Mouse (Mus musculus): ENCODE measurements around the gene Aldh1l1. TPM values are rescaled to one million over a fixed set of nuclear protein-coding genes. Genes with fewer than 3 reads are reported as not detected.

Aldh1l1 gene
- total and polyA plus RNA-seq, 2 experiments from 2014 or later, result 83.8 to 125 TPM

DNA sequence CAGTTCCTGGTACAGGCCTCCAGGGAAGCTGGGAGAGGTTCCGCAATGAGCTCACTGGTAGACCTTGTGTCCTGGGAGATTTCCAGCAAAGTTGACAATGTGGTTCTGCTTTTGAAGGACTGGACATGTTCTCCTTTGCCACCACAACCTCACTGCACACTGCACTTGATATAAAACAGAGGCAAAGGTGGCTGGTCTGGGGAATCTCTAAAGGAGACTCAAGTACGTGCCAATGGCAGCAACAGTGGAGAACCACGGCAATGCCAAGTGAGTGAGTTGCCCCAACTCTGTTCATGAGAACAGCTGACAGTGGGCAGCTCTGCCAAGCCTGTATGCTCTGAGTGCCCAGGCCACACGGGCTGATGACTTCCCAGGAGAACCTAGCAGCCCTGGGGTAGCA, 53.0 kb downstream of the Aldh1l1 start:
- ATAC-seq (ENCODE audit: low FRiP score) (no peak), DNase-seq (ENCODE audit: low spot score) (no peak)
- no peak overlapping the region for H3K27ac ChIP-seq (ENCODE audit: low read depth, low read length)
- no peak overlapping the region for H3K9ac ChIP-seq (replicated peaks; ENCODE audit: low read length, poor library complexity, severe bottlenecking)
- 0 out of 2 replicates have a peak, but pooled peaks cover 2% of the 10 kb centered on the region for H3K4me1 ChIP-seq (ENCODE audit: insufficient read depth, low read length)
- 84% methylated on average over 4 of the region's 4 CpGs for WGBS
- H3K36me3 ChIP-seq (ENCODE audit: insufficient read depth, low read length), result no peaks in the 10 kb centered on the region
- no peaks in the 10 kb centered on the region for H3K9me3 ChIP-seq (ENCODE audit: low read length)
- H3K4me2 ChIP-seq (ENCODE audit: low read depth, low read length, poor library complexity, severe bottlenecking), result no peak overlapping the region
- no peak for TF ChIP-seq CTCF (IDR thresholded peaks at IDR 0.05)
- no peaks in the 10 kb centered on the region for H3K27me3 ChIP-seq (ENCODE audit: insufficient read depth, low read length)
- H3K4me3 ChIP-seq (ENCODE audit: low read depth, low read length), result no peak overlapping the region

DNA sequence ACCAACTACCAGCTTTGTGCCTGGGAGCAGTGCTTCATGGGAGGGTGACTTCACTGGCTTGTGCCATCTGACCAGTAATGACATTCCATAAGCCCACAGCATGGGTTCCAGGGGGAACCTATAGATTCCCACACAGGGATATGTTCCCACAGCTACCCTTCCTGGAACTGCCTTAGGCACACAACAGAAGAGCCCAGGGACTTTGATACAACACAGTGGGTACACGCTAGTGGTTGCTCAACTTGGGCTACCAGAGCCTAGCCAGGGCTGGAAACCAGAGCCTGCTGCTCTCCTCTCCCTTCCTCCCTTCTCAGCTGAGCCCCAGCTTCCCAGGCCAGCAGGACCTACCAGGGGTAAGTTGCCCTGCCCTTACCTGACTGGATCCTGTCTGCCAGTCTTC, 54.3 kb downstream of the Aldh1l1 start:
- peak overlapping the region; percentile 72 for H3K27ac ChIP-seq (ENCODE audit: low read depth, low read length)
- no peak overlapping the region for H3K4me3 ChIP-seq (ENCODE audit: low read depth, low read length)
- no peaks in the 10 kb centered on the region for H3K36me3 ChIP-seq (ENCODE audit: insufficient read depth, low read length)
- 89% methylated on average over 1 of the region's 1 CpGs for WGBS
- H3K9ac ChIP-seq (replicated peaks; ENCODE audit: low read length, poor library complexity, severe bottlenecking), result no peak overlapping the region
- ATAC-seq (ENCODE audit: low FRiP score) (no peak), DNase-seq (ENCODE audit: low spot score) (no peak)
- H3K4me1 ChIP-seq (ENCODE audit: insufficient read depth, low read length), result no peaks in the 10 kb centered on the region
- no peak overlapping the region for H3K4me2 ChIP-seq (ENCODE audit: low read depth, low read length, poor library complexity, severe bottlenecking)
- TF ChIP-seq CTCF (IDR thresholded peaks at IDR 0.05), result no peak
- H3K27me3 ChIP-seq (ENCODE audit: insufficient read depth, low read length), result no peaks in the 10 kb centered on the region
- no peaks in the 10 kb centered on the region for H3K9me3 ChIP-seq (ENCODE audit: low read length)

DNA sequence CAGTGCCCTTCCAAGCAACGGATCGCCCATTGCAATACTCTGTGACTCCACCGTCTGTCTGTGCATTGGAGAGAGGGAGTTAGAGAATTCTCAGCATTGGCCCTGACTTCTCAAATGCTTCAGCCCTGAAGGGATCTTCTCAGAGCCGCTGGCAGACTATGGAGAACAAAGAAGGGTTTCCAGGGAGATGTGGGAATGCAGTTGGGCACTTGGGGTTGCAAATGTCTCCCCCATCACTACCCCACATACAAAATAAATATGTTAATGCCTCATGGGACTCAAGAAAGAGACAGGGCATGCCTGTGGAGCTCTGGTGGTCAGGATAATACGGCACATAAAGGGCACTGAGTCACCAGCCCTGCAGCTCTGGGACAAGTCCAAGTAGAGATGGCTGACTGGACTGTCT, 55.1 kb downstream of the Aldh1l1 start:
- 23% methylated on average over 5 of the region's 5 CpGs for WGBS
- H3K4me3 ChIP-seq (ENCODE audit: low read depth, low read length), result no peak overlapping the region
- H3K4me1 ChIP-seq (ENCODE audit: insufficient read depth, low read length), result no peaks in the 10 kb centered on the region
- H3K27ac ChIP-seq (ENCODE audit: low read depth, low read length), result peak overlapping the region; percentile 72
- TF ChIP-seq CTCF (IDR thresholded peaks at IDR 0.05), result no peak
- H3K9me3 ChIP-seq (ENCODE audit: low read length), result no peaks in the 10 kb centered on the region
- no peak overlapping the region for H3K4me2 ChIP-seq (ENCODE audit: low read depth, low read length, poor library complexity, severe bottlenecking)
- peak; percentile 87 for DNase-seq (ENCODE audit: low spot score)
- H3K9ac ChIP-seq (replicated peaks; ENCODE audit: low read length, poor library complexity, severe bottlenecking), result no peak overlapping the region
- H3K36me3 ChIP-seq (ENCODE audit: insufficient read depth, low read length), result no peaks in the 10 kb centered on the region
- H3K27me3 ChIP-seq (ENCODE audit: insufficient read depth, low read length), result no peaks in the 10 kb centered on the region
- ATAC-seq (ENCODE audit: low FRiP score), result peak; percentile 86

DNA sequence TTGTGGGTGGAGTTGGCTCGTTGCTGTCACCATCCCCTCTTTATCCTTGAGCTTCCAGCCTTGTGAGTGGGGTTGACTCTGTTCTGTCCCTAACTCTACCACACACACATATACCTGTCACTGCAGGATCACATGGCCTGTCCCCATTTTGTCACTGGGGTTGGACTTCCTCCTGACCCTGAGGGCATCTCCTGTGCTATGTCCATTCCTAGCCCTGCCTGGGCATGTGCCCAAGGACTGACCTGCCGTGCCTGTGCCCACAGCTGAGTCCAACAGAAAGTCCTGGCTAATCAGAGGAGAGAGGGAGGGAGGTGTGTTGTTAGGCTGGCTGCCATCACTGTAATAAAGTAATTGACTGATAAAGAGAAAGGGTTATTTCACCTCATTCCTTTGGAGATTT, 58.2 kb downstream of the Aldh1l1 start:
- Histone ChIP-seq H3K27ac (ENCODE audit: low read depth, low read length) (no peak overlapping the region), H3K9me3 (ENCODE audit: low read length) (no peaks in the 10 kb centered on the region), H3K36me3 (ENCODE audit: insufficient read depth, low read length) (no peaks in the 10 kb centered on the region), H3K27me3 (ENCODE audit: insufficient read depth, low read length) (no peaks in the 10 kb centered on the region), H3K4me3 (ENCODE audit: low read depth, low read length) (no peak overlapping the region), H3K9ac (replicated peaks; ENCODE audit: low read length, poor library complexity, severe bottlenecking) (no peak overlapping the region), H3K4me1 (ENCODE audit: insufficient read depth, low read length) (no peaks in the 10 kb centered on the region), H3K4me2 (ENCODE audit: low read depth, low read length, poor library complexity, severe bottlenecking) (no peak overlapping the region)
- ATAC-seq (ENCODE audit: low FRiP score), result no peak
- WGBS, result 79% methylated on average over 2 of the region's 2 CpGs
- TF ChIP-seq CTCF (IDR thresholded peaks at IDR 0.05), result no peak
- no peak for DNase-seq (ENCODE audit: low spot score)

DNA sequence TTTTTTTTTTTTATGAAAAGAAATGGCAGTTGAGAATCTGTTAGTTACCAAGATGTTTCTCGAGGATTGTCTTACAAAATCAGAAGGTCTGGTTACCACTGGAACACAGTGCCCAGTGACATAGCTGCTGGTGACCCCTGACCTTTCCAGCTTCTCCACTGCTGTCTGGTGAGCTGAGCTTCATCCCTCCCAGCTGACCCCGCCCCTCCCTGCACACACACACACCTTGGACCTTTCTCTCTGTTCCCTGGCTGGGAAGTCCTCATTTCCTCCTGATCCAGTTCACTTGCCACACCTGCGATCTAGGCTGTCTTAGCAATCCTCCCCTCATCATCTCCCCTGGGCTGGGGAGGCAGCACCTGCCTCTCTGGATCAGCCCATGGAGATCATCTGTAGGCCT, 60.0 kb downstream of the Aldh1l1 start:
- Histone ChIP-seq H3K4me1 (ENCODE audit: insufficient read depth, low read length) (no peaks in the 10 kb centered on the region), H3K36me3 (ENCODE audit: insufficient read depth, low read length) (no peaks in the 10 kb centered on the region), H3K27me3 (ENCODE audit: insufficient read depth, low read length) (no peaks in the 10 kb centered on the region), H3K4me2 (ENCODE audit: low read depth, low read length, poor library complexity, severe bottlenecking) (no peak overlapping the region), H3K9ac (replicated peaks; ENCODE audit: low read length, poor library complexity, severe bottlenecking) (no peak overlapping the region), H3K4me3 (ENCODE audit: low read depth, low read length) (no peak overlapping the region), H3K27ac (ENCODE audit: low read depth, low read length) (no peak overlapping the region), H3K9me3 (ENCODE audit: low read length) (no peaks in the 10 kb centered on the region)
- no peak for DNase-seq (ENCODE audit: low spot score)
- no peak for ATAC-seq (ENCODE audit: low FRiP score)
- TF ChIP-seq CTCF (IDR thresholded peaks at IDR 0.05), result no peak
- WGBS, result 75% methylated on average over 3 of the region's 3 CpGs

DNA sequence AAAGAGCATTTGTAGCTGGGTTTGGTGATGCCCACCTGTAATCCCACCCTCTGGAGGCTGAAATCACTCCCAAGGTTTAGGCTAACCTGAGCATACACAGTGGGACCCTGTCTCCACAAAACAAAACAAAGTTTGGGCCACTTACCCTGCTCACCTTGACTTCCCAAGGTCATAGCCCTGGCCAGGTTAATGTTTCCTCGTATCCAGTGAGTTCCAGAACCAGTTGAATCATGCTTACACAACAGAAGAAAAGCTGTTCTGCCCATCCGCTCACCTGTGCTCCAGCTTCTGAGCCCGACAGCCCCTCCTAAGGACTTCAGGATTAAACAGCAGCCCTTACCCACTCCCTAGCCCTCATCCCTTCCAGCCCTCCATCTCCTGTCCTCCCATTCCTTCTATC, 60.8 kb downstream of the Aldh1l1 start:
- TF ChIP-seq CTCF (IDR thresholded peaks at IDR 0.05), result no peak

More for the DNA sequence above, 60.8 kb downstream of the Aldh1l1 start:
- H3K4me1 ChIP-seq (ENCODE audit: insufficient read depth, low read length), result no peaks in the 10 kb centered on the region
- no peak overlapping the region for H3K4me2 ChIP-seq (ENCODE audit: low read depth, low read length, poor library complexity, severe bottlenecking)
- H3K27ac ChIP-seq (ENCODE audit: low read depth, low read length), result no peak overlapping the region
- no peaks in the 10 kb centered on the region for H3K36me3 ChIP-seq (ENCODE audit: insufficient read depth, low read length)
- H3K9ac ChIP-seq (replicated peaks; ENCODE audit: low read length, poor library complexity, severe bottlenecking), result no peak overlapping the region
- ATAC-seq (ENCODE audit: low FRiP score), result no peak
- H3K27me3 ChIP-seq (ENCODE audit: insufficient read depth, low read length), result no peaks in the 10 kb centered on the region
- 93% methylated on average over 3 of the region's 3 CpGs for WGBS
- no peaks in the 10 kb centered on the region for H3K9me3 ChIP-seq (ENCODE audit: low read length)
- no peak for DNase-seq (ENCODE audit: low spot score)
- H3K4me3 ChIP-seq (ENCODE audit: low read depth, low read length), result no peak overlapping the region

All from midbrain, postnatal 0 days (tissue).